Mouse (Mus musculus) brain, embryonic 14.5 days (tissue): ENCODE results near the gene Erbb4.

Experiments used
- CTCF ChIP-seq: fragments of 200-500 bp; IDR thresholded peaks from 2 replicates; pipeline ENCODE4 v1.5.1; 2012; ENCODE audit warnings: inconsistent platforms, mild to moderate bottlenecking, moderate library complexity, borderline replicate concordance; ENCODE audit not compliant: insufficient read depth, insufficient read length; ENCODE audit errors: extremely low read depth
- POLR2A ChIP-seq: fragments of 200-500 bp; IDR thresholded peaks from 2 replicates; pipeline ENCODE4 v1.6.1; 2012; ENCODE audit warnings: mild to moderate bottlenecking, inconsistent platforms, borderline replicate concordance; ENCODE audit not compliant: poor library complexity, insufficient read depth, insufficient read length, severe bottlenecking; ENCODE audit errors: extremely low read depth

GRCm38 (mm10) chr1:68979251-68979650, 128.6 kb downstream of the Erbb4 start:
- TF ChIP-seq CTCF (no peak), POLR2A (no peak)
